Mouse (Mus musculus) lung, embryonic 14.5 days (tissue): Measurements from ENCODE around the gene Slc40a1. TPM values are rescaled to one million over a fixed set of nuclear protein-coding genes. Genes with fewer than 3 reads are reported as not detected.
A peak's percentile ranks its signal among the peaks of the same experiment; 100 is the strongest.

ENCODE experiments used
- ATAC-seq: fragments of 200-750 bp; cut with Nextera tagmentation; 2 replicates; pipeline ENCODE4 v1.8.0; 2017; ENCODE audit warnings: mild to moderate bottlenecking, moderate TSS enrichment, moderate library complexity; ENCODE audit not compliant: insufficient read depth
- DNase-seq: peaks from one replicate; pipeline ENCODE4 v3.0.0-alpha.2; 2015
- H3K27ac ChIP-seq: fragments of 300-500 bp; sonication (generic); 2 replicates; pipeline ENCODE4 v1.5.1; 2014; ENCODE audit warnings: low read depth, mild to moderate bottlenecking, moderate library complexity
- H3K27me3 ChIP-seq: fragments of 300-500 bp; sonication (generic); 2 replicates; pipeline ENCODE4 v1.6.1; 2014; ENCODE audit warnings: low read length, control low read depth; ENCODE audit not compliant: insufficient read depth
- H3K36me3 ChIP-seq: fragments of 300-500 bp; sonication (generic); 2 replicates; pipeline ENCODE4 v1.6.1; 2014; ENCODE audit warnings: control low read depth; ENCODE audit not compliant: insufficient read depth
- H3K4me1 ChIP-seq: fragments of 300-500 bp; sonication (generic); 2 replicates; pipeline ENCODE4 v1.6.1; 2014; ENCODE audit warnings: antibody characterized with exemption, control low read depth; ENCODE audit not compliant: insufficient read depth
- H3K4me2 ChIP-seq: fragments of 300-500 bp; sonication (generic); 2 replicates; pipeline ENCODE4 v1.6.1; 2014; ENCODE audit warnings: mild to moderate bottlenecking
- H3K4me3 ChIP-seq: fragments of 300-500 bp; sonication (generic); 2 replicates; pipeline ENCODE4 v1.5.1; 2014; ENCODE audit warnings: low read depth, low read length
- H3K9ac ChIP-seq: fragments of 300-500 bp; sonication (generic); 2 replicates; pipeline ENCODE4 v1.6.1; 2014
- H3K9me3 ChIP-seq: fragments of 300-500 bp; sonication (generic); 2 replicates; pipeline ENCODE4 v1.6.1; 2016; ENCODE audit warnings: low read depth, low read length, control low read depth
- CTCF ChIP-seq: IDR thresholded peaks from 2 replicates; pipeline ENCODE4 v1.5.1; 2016; ENCODE audit warnings: antibody characterized with exemption, low read depth
- WGBS: fragments of 180-500 bp; shearing (Covaris S2); extraction: QIAGEN DNeasy Blood & Tissue Kit; methylation state at CpG from one replicate; pipeline ENCODE4 v1.1.7; 2014; 5-methylcytosine and 5-hydroxymethylcytosine counted together
- polyA plus RNA-seq: library from polyadenylated mRNA; unstranded; fragments of >200 nt; fragmentation: Nextera tagmentation; extraction: Ambion mirVana; gene quantifications from 2 replicates; pipeline ENCODE4 v1.2.1, GENCODE M21; 2014

Gene Slc40a1
- polyA plus RNA-seq, 1 experiment from 2014 or later, result 47.3 TPM

- peak overlapping the region; percentile 51 for H3K9ac ChIP-seq
- H3K36me3 ChIP-seq, result 0 out of 2 replicates have a peak, but pooled peaks cover 3% of the 10 kb centered on the region
- H3K9me3 ChIP-seq, result no peaks in the 10 kb centered on the region
- peak overlapping the region; percentile 95 for H3K4me2 ChIP-seq
- 6% methylated on average over 7 of the region's 7 CpGs for WGBS
- peak; percentile 55; the same call in 1 of the 2 replicates for ATAC-seq
- no peak for TF ChIP-seq CTCF
- no peak for DNase-seq
- peaks cover 8% of the 10 kb centered on the region; the same call in 1 of the 2 replicates for H3K4me1 ChIP-seq
- H3K27me3 ChIP-seq, result no peaks in the 10 kb centered on the region
- H3K27ac ChIP-seq, result no peak overlapping the region
- H3K4me3 ChIP-seq, result peak overlapping the region; percentile 55
Observed at GRCm38 (mm10) chr1:45925131-45925499, 1.2 kb downstream of the Slc40a1 start.

GRCm38 (mm10) chr1:45924516-45924915, 1.8 kb downstream of the Slc40a1 start:
- DNase-seq (peak; percentile 35), ATAC-seq (no peak)
- Histone ChIP-seq H3K9me3 (no peaks in the 10 kb centered on the region), H3K4me1 (peaks cover 8% of the 10 kb centered on the region; the same call in 1 of the 2 replicates), H3K4me3 (peak overlapping the region; percentile 55), H3K4me2 (peak overlapping the region; percentile 95), H3K36me3 (0 out of 2 replicates have a peak, but pooled peaks cover 3% of the 10 kb centered on the region), H3K27me3 (no peaks in the 10 kb centered on the region), H3K27ac (no peak overlapping the region), H3K9ac (peak overlapping the region; percentile 39; the same call in 1 of the 2 replicates)
- WGBS, result 31% methylated on average over 7 of the region's 7 CpGs
- no peak for TF ChIP-seq CTCF

GRCm38 (mm10) chr1:45923306-45923705, 3.0 kb downstream of the Slc40a1 start:
- Histone ChIP-seq H3K4me3 (no peak overlapping the region), H3K4me2 (peak overlapping the region; percentile 32), H3K27me3 (no peaks in the 10 kb centered on the region), H3K9ac (no peak overlapping the region), H3K27ac (no peak overlapping the region), H3K36me3 (peaks cover 9% of the 10 kb centered on the region; the same call in 1 of the 2 replicates), H3K4me1 (peaks cover 8% of the 10 kb centered on the region; the same call in 1 of the 2 replicates), H3K9me3 (no peaks in the 10 kb centered on the region)
- ATAC-seq, result no peak
- TF ChIP-seq CTCF, result no peak
- DNase-seq, result no peak
- WGBS, result 65% methylated on average over 4 of the region's 4 CpGs

- DNase-seq (no peak), ATAC-seq (no peak)
- H3K9ac ChIP-seq, result no peak overlapping the region
- H3K4me3 ChIP-seq, result no peak overlapping the region
- H3K36me3 ChIP-seq, result peaks cover 18% of the 10 kb centered on the region
- 72% methylated on average over 3 of the region's 3 CpGs for WGBS
- H3K27me3 ChIP-seq, result no peaks in the 10 kb centered on the region
- H3K27ac ChIP-seq, result no peak overlapping the region
- TF ChIP-seq CTCF, result no peak
- H3K4me2 ChIP-seq, result no peak overlapping the region
- H3K4me1 ChIP-seq, result peaks cover 4% of the 10 kb centered on the region; the same call in 1 of the 2 replicates
- H3K9me3 ChIP-seq, result no peaks in the 10 kb centered on the region
Observed at GRCm38 (mm10) chr1:45920703-45921102, 5.6 kb downstream of the Slc40a1 start.

- Histone ChIP-seq H3K4me2 (no peak overlapping the region), H3K27ac (no peak overlapping the region), H3K27me3 (no peaks in the 10 kb centered on the region), H3K4me3 (no peak overlapping the region), H3K36me3 (peaks cover 21% of the 10 kb centered on the region), H3K9ac (no peak overlapping the region), H3K9me3 (no peaks in the 10 kb centered on the region), H3K4me1 (0 out of 2 replicates have a peak, but pooled peaks cover 4% of the 10 kb centered on the region)
- no peak for TF ChIP-seq CTCF
- DNase-seq, result no peak
- WGBS, result 94% methylated on average over 1 of the region's 1 CpGs
- no peak for ATAC-seq
Observed at GRCm38 (mm10) chr1:45919752-45920151, 6.6 kb downstream of the Slc40a1 start.

GRCm38 (mm10) chr1:45917136-45917803, 9.1 kb downstream of the Slc40a1 start:
- H3K27me3 ChIP-seq, result no peaks in the 10 kb centered on the region
- peaks cover 21% of the 10 kb centered on the region for H3K36me3 ChIP-seq
- H3K27ac ChIP-seq, result no peak overlapping the region
- no peak overlapping the region for H3K4me2 ChIP-seq
- no peak for DNase-seq
- 75% methylated on average over 4 of the region's 4 CpGs for WGBS
- no peaks in the 10 kb centered on the region for H3K9me3 ChIP-seq
- no peak overlapping the region for H3K4me3 ChIP-seq
- no peaks in the 10 kb centered on the region for H3K4me1 ChIP-seq
- TF ChIP-seq CTCF, result no peak
- no peak for ATAC-seq
- no peak overlapping the region for H3K9ac ChIP-seq

GRCm38 (mm10) chr1:45916174-45916573, 10.1 kb downstream of the Slc40a1 start:
- WGBS, result 64% methylated on average over 3 of the region's 3 CpGs
- Histone ChIP-seq H3K9me3 (no peaks in the 10 kb centered on the region), H3K27me3 (no peaks in the 10 kb centered on the region), H3K9ac (no peak overlapping the region), H3K27ac (no peak overlapping the region), H3K4me3 (no peak overlapping the region), H3K4me1 (no peaks in the 10 kb centered on the region), H3K36me3 (peaks cover 27% of the 10 kb centered on the region), H3K4me2 (no peak overlapping the region)
- DNase-seq (no peak), ATAC-seq (no peak)
- TF ChIP-seq CTCF, result no peak
